In the genomic region with DNA sequence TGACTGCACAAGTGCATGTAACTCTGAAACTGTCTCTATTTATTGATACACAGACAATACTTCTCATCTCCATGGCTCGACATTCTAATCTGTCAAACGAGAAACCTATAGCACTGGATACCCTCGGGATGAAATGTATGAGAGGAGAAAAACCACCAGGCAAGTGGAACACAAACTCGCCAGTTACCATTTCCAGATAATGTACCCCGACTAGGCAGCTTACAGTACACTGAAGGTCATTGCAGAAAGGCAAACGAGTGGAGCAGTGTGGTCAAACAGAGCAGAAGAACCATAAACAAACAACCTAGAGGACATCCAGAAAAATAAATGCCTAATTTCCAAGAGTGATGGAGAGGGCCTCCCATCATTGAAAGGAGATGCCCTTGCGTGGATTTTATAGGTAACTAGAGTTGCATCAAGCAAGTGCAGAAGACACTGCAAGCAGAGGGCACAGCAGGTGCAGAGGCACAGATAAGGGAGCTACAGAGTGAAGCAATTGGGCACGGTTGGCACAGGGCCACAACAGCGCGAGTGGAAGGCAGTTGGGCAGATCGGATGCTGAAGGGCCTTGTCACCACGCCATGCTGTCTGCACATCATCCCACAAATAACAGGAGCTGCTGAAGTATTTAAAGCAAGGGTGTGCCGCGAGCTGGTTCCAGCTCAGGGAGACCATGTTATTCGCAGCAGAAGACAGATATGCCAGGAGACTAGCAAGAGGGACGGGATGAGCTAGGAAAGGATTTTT, we compare ENCODE assay signal across 9 mouse cellular contexts.
DNase-seq lines count a peak whose midpoint lies in the region; ATAC-seq lines count a peak whose summit lies in the region.
"Had no signal": no experiment of that assay in that cellular context is flagged by ENCODE, and none has a peak within 500 bp of the region (broad histone marks: within the 10 kb centered on the region; RNA-seq: fewer than 3 reads in every experiment).

No protein-coding gene starts in this region.

- H3K4me2 ChIP-seq in heart, embryonic 12.5 days = peak overlapping the region; percentile 33
- H3K4me2 ChIP-seq: limb, embryonic 15.5 days had no signal

- no peaks in the 10 kb centered on the region; the same call in 1 of the 2 replicates for H3K27me3 ChIP-seq in heart, embryonic 12.5 days (replicated peaks)
- H3K27me3 ChIP-seq: limb, embryonic 15.5 days had no signal

- H3K4me3 ChIP-seq in heart, embryonic 12.5 days = no peak overlapping the region
- H3K4me3 ChIP-seq: limb, embryonic 15.5 days had no signal

- ATAC-seq in cerebellum, adult (ENCODE audit: insufficient number of reproducible peaks, low FRiP score, low TSS enrichment) = no peak
- peak; percentile 39; the same call in 1 of the 2 replicates for ATAC-seq in heart, embryonic 12.5 days (ENCODE audit: insufficient number of reproducible peaks, low FRiP score)

- no peak overlapping the region for H3K9ac ChIP-seq in heart, embryonic 12.5 days
- H3K9ac ChIP-seq: limb, embryonic 15.5 days had no signal

- H3K27ac ChIP-seq in heart, embryonic 12.5 days (ENCODE audit: poor library complexity, severe bottlenecking) = 0 out of 2 replicates have a peak overlapping the region, but pooled peaks have one; percentile 42
- H3K27ac ChIP-seq: limb, embryonic 15.5 days had no signal

- peak; percentile 16 for DNase-seq in cerebellum, adult 11 months
- DNase-seq in B cell, adult 2 months = peak; percentile 15 to 21
- DNase-seq in cerebellum, postnatal 14 days = peak; percentile 75 to 80
- DNase-seq in left cerebral cortex, postnatal 25 days (ENCODE audit: low spot score in 2 of 2) = peak; percentile 58 to 84
- peak; percentile 94 to 95 for DNase-seq in spleen, postnatal 4 days (ENCODE audit: low spot score in 2 of 2)
- DNase-seq in adipocyte (ENCODE audit: low spot score) = no peak

- peaks cover 24% of the 10 kb centered on the region for H3K4me1 ChIP-seq in heart, embryonic 12.5 days (replicated peaks)

- no peaks in the 10 kb centered on the region for H3K9me3 ChIP-seq in heart, embryonic 12.5 days (replicated peaks)
- H3K9me3 ChIP-seq: limb, embryonic 15.5 days had no signal

- intact Hi-C loops in left cerebral cortex, postnatal 25 days (cut with DNase I) = no loop called here

- H3K36me3 ChIP-seq in heart, embryonic 12.5 days = no peaks in the 10 kb centered on the region
- H3K36me3 ChIP-seq: limb, embryonic 15.5 days had no signal

- 43% methylated on average over 16 of the region's 16 CpGs for WGBS in heart, embryonic 12.5 days
